Mouse (Mus musculus): ENCODE data around the gene Tbck. TPM values are rescaled to one million over a fixed set of nuclear protein-coding genes. Genes with fewer than 3 reads are reported as not detected.

The Tbck gene
- polyA plus RNA-seq, 1 experiment from 2014 or later: 8.0 TPM

GRCm38 (mm10) chr3:132839516-132839915, 155.6 kb downstream of the Tbck start:
- Histone ChIP-seq H3K9me3 (replicated peaks) (no peaks in the 10 kb centered on the region), H3K27me3 (replicated peaks) (no peaks in the 10 kb centered on the region), H3K4me1 (no peaks in the 10 kb centered on the region; the same call in 1 of the 2 replicates), H3K4me3 (no peak overlapping the region), H3K4me2 (no peak overlapping the region), H3K27ac (no peak overlapping the region), H3K9ac (no peak overlapping the region), H3K36me3 (peaks cover 14% of the 10 kb centered on the region)
- WGBS (ENCODE audit: insufficient replicate concordance): 89% methylated on average over 8 of the region's 8 CpGs
- no peak for ATAC-seq

- H3K4me2 ChIP-seq: no peak overlapping the region
- no peak for ATAC-seq
- no peaks in the 10 kb centered on the region for H3K9me3 ChIP-seq (replicated peaks)
- no peak overlapping the region for H3K9ac ChIP-seq
- no peaks in the 10 kb centered on the region for H3K4me1 ChIP-seq
- no peak overlapping the region for H3K27ac ChIP-seq
- H3K36me3 ChIP-seq: peaks cover 11% of the 10 kb centered on the region
- H3K4me3 ChIP-seq: no peak overlapping the region
- 82% methylated on average over 6 of the region's 6 CpGs for WGBS (ENCODE audit: insufficient replicate concordance)
- H3K27me3 ChIP-seq (replicated peaks): no peaks in the 10 kb centered on the region
These were observed 158.7 kb downstream of the Tbck start for GRCm38 (mm10) chr3:132842676-132843075.

- no peaks in the 10 kb centered on the region for H3K4me1 ChIP-seq
- no peaks in the 10 kb centered on the region for H3K36me3 ChIP-seq
- H3K27ac ChIP-seq: no peak overlapping the region
- ATAC-seq: no peak
- no peak overlapping the region for H3K9ac ChIP-seq
- 0 out of 2 replicates have a peak, but pooled peaks cover 3% of the 10 kb centered on the region for H3K27me3 ChIP-seq (replicated peaks)
- H3K9me3 ChIP-seq (replicated peaks): no peaks in the 10 kb centered on the region
- H3K4me3 ChIP-seq: no peak overlapping the region
- no peak overlapping the region for H3K4me2 ChIP-seq
- 62% methylated on average over 7 of the region's 7 CpGs for WGBS (ENCODE audit: insufficient replicate concordance)
These were observed 165.7 kb downstream of the Tbck start for GRCm38 (mm10) chr3:132849669-132850068.

GRCm38 (mm10) chr3:132850431-132850830, 166.5 kb downstream of the Tbck start:
- Histone ChIP-seq H3K4me3 (no peak overlapping the region), H3K9ac (no peak overlapping the region), H3K27ac (no peak overlapping the region), H3K27me3 (replicated peaks) (0 out of 2 replicates have a peak, but pooled peaks cover 3% of the 10 kb centered on the region), H3K4me1 (no peaks in the 10 kb centered on the region), H3K36me3 (no peaks in the 10 kb centered on the region), H3K9me3 (replicated peaks) (no peaks in the 10 kb centered on the region), H3K4me2 (no peak overlapping the region)
- 70% methylated on average over 2 of the region's 2 CpGs for WGBS (ENCODE audit: insufficient replicate concordance)
- ATAC-seq: no peak

GRCm38 (mm10) chr3:132851417-132851816, 167.5 kb downstream of the Tbck start:
- Histone ChIP-seq H3K9me3 (replicated peaks) (no peaks in the 10 kb centered on the region), H3K4me3 (no peak overlapping the region), H3K9ac (no peak overlapping the region), H3K27me3 (replicated peaks) (0 out of 2 replicates have a peak, but pooled peaks cover 3% of the 10 kb centered on the region), H3K27ac (no peak overlapping the region), H3K4me2 (no peak overlapping the region), H3K36me3 (no peaks in the 10 kb centered on the region), H3K4me1 (no peaks in the 10 kb centered on the region)
- WGBS (ENCODE audit: insufficient replicate concordance): 55% methylated on average over 1 of the region's 1 CpGs
- ATAC-seq: 0 out of 2 replicates have a peak, but pooled peaks have one; percentile 27

- Histone ChIP-seq H3K4me1 (no peaks in the 10 kb centered on the region), H3K27ac (no peak overlapping the region), H3K27me3 (replicated peaks) (0 out of 2 replicates have a peak, but pooled peaks cover 3% of the 10 kb centered on the region), H3K9me3 (replicated peaks) (no peaks in the 10 kb centered on the region), H3K4me3 (no peak overlapping the region), H3K36me3 (no peaks in the 10 kb centered on the region), H3K4me2 (no peak overlapping the region), H3K9ac (no peak overlapping the region)
- WGBS (ENCODE audit: insufficient replicate concordance): 58% methylated on average over 28 of the region's 28 CpGs
- no peak for ATAC-seq
These were observed 168.1 kb downstream of the Tbck start for GRCm38 (mm10) chr3:132851841-132852728.

GRCm38 (mm10) chr3:132854271-132854670, 170.3 kb downstream of the Tbck start:
- 0 out of 2 replicates have a peak, but pooled peaks cover 3% of the 10 kb centered on the region for H3K27me3 ChIP-seq (replicated peaks)
- no peak for ATAC-seq
- no peak overlapping the region for H3K4me3 ChIP-seq
- no peak overlapping the region for H3K27ac ChIP-seq
- no peak overlapping the region for H3K4me2 ChIP-seq
- no peaks in the 10 kb centered on the region for H3K36me3 ChIP-seq
- 74% methylated on average over 9 of the region's 9 CpGs for WGBS (ENCODE audit: insufficient replicate concordance)
- H3K4me1 ChIP-seq: no peaks in the 10 kb centered on the region
- no peaks in the 10 kb centered on the region for H3K9me3 ChIP-seq (replicated peaks)
- H3K9ac ChIP-seq: no peak overlapping the region

- Histone ChIP-seq H3K4me2 (no peak overlapping the region), H3K4me1 (peaks cover 12% of the 10 kb centered on the region), H3K9ac (no peak overlapping the region), H3K9me3 (replicated peaks) (no peaks in the 10 kb centered on the region), H3K27me3 (replicated peaks) (0 out of 2 replicates have a peak, but pooled peaks cover 3% of the 10 kb centered on the region), H3K4me3 (no peak overlapping the region), H3K36me3 (no peaks in the 10 kb centered on the region), H3K27ac (no peak overlapping the region)
- no peak for ATAC-seq
- WGBS (ENCODE audit: insufficient replicate concordance): 54% methylated on average over 9 of the region's 9 CpGs
These were observed 171.7 kb downstream of the Tbck start for GRCm38 (mm10) chr3:132855458-132856212.

GRCm38 (mm10) chr3:132856651-132857050, 172.7 kb downstream of the Tbck start:
- Histone ChIP-seq H3K9me3 (replicated peaks) (no peaks in the 10 kb centered on the region), H3K27me3 (replicated peaks) (0 out of 2 replicates have a peak, but pooled peaks cover 3% of the 10 kb centered on the region), H3K4me2 (no peak overlapping the region), H3K4me1 (peaks cover 12% of the 10 kb centered on the region), H3K36me3 (no peaks in the 10 kb centered on the region), H3K27ac (no peak overlapping the region), H3K4me3 (no peak overlapping the region), H3K9ac (no peak overlapping the region)
- WGBS (ENCODE audit: insufficient replicate concordance): 43% methylated on average over 6 of the region's 6 CpGs
- ATAC-seq: no peak

GRCm38 (mm10) chr3:132858849-132859248, 174.9 kb downstream of the Tbck start:
- WGBS (ENCODE audit: insufficient replicate concordance): 48% methylated on average over 11 of the region's 11 CpGs
- no peaks in the 10 kb centered on the region for H3K36me3 ChIP-seq
- no peak overlapping the region for H3K4me3 ChIP-seq
- no peak overlapping the region for H3K9ac ChIP-seq
- peaks cover 12% of the 10 kb centered on the region for H3K4me1 ChIP-seq
- H3K27me3 ChIP-seq (replicated peaks): 0 out of 2 replicates have a peak, but pooled peaks cover 3% of the 10 kb centered on the region
- 0 out of 2 replicates have a peak overlapping the region, but pooled peaks have one; percentile 8 for H3K4me2 ChIP-seq
- no peak overlapping the region for H3K27ac ChIP-seq
- ATAC-seq: no peak
- no peaks in the 10 kb centered on the region for H3K9me3 ChIP-seq (replicated peaks)

- no peak overlapping the region for H3K9ac ChIP-seq
- no peak overlapping the region for H3K4me2 ChIP-seq
- peaks cover 12% of the 10 kb centered on the region for H3K4me1 ChIP-seq
- ATAC-seq: no peak
- no peak overlapping the region for H3K4me3 ChIP-seq
- H3K27me3 ChIP-seq (replicated peaks): no peaks in the 10 kb centered on the region
- WGBS (ENCODE audit: insufficient replicate concordance): 51% methylated on average over 7 of the region's 7 CpGs
- no peak overlapping the region for H3K27ac ChIP-seq
- no peaks in the 10 kb centered on the region for H3K36me3 ChIP-seq
- H3K9me3 ChIP-seq (replicated peaks): no peaks in the 10 kb centered on the region
These were observed 175.6 kb downstream of the Tbck start for GRCm38 (mm10) chr3:132859573-132859972.

- H3K4me3 ChIP-seq: no peak overlapping the region
- peaks cover 12% of the 10 kb centered on the region for H3K4me1 ChIP-seq
- H3K27ac ChIP-seq: no peak overlapping the region
- no peak for ATAC-seq
- H3K9ac ChIP-seq: no peak overlapping the region
- no peak overlapping the region for H3K4me2 ChIP-seq
- H3K27me3 ChIP-seq (replicated peaks): no peaks in the 10 kb centered on the region; the same call in 1 of the 2 replicates
- WGBS (ENCODE audit: insufficient replicate concordance): 69% methylated on average over 8 of the region's 8 CpGs
- no peaks in the 10 kb centered on the region for H3K36me3 ChIP-seq
- H3K9me3 ChIP-seq (replicated peaks): no peaks in the 10 kb centered on the region
These were observed 176.9 kb downstream of the Tbck start for GRCm38 (mm10) chr3:132860796-132861195.
